25 mouse cellular contexts compared by ENCODE assay signal in the genomic region with DNA sequence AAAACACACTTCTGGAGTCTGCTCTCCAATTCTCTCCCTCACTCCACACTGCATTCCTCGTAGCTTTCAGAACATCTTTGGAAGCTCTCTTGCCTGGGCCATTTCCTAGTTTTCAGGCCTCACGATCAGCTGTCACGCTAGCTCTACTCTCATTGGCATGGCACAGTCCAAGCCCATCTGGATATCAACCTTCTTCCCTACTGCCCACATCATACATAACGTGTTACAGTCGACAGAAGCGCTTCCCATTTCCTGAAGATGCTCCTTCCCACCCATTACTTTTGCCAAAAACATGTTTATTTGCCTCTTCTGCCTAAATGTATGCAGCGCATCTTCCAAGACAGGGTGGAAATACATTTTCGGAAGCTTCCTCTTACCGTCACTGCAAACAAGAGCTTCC.
DNase-seq lines count a peak whose midpoint lies in the region; ATAC-seq and TF ChIP-seq lines count a peak whose summit lies in the region.
"Had no signal": no experiment of that assay in that cellular context is flagged by ENCODE, and none has a peak within 500 bp of the region (broad histone marks: within the 10 kb centered on the region; RNA-seq: fewer than 3 reads in every experiment).

No protein-coding gene starts in this region.

- H3K4me1 ChIP-seq in forebrain, postnatal 0 days (ENCODE audit: insufficient read depth), result no peaks in the 10 kb centered on the region
- no peaks in the 10 kb centered on the region for H3K4me1 ChIP-seq in forebrain, embryonic 16.5 days (replicated peaks; ENCODE audit: control insufficient read depth, insufficient read depth, low read length)

- no peak overlapping the region for H3K9ac ChIP-seq in forebrain, postnatal 0 days
- no peak overlapping the region for H3K9ac ChIP-seq in forebrain, embryonic 16.5 days (replicated peaks; ENCODE audit: low read depth, low read length)
- H3K9ac ChIP-seq: forebrain, embryonic 13.5 days; heart, embryonic 13.5 days; hindbrain, embryonic 14.5 days had no signal

- no peaks in the 10 kb centered on the region for H3K27me3 ChIP-seq in forebrain, postnatal 0 days (ENCODE audit: insufficient read depth, low read length)
- H3K27me3 ChIP-seq in forebrain, embryonic 16.5 days (replicated peaks; ENCODE audit: control insufficient read depth, insufficient read depth, low read length), result no peaks in the 10 kb centered on the region
- H3K27me3 ChIP-seq: forebrain, embryonic 13.5 days; heart, embryonic 13.5 days had no signal

- no peak overlapping the region for H3K4me2 ChIP-seq in forebrain, postnatal 0 days (ENCODE audit: low read depth)
- H3K4me2 ChIP-seq in forebrain, embryonic 16.5 days (ENCODE audit: low read length), result no peak overlapping the region
- H3K4me2 ChIP-seq: forebrain, embryonic 13.5 days; heart, embryonic 13.5 days; hindbrain, embryonic 14.5 days had no signal

- no peaks in the 10 kb centered on the region for H3K36me3 ChIP-seq in forebrain, postnatal 0 days (ENCODE audit: insufficient read depth)
- H3K36me3 ChIP-seq in forebrain, embryonic 16.5 days (ENCODE audit: control insufficient read depth, insufficient read depth), result no peaks in the 10 kb centered on the region
- H3K36me3 ChIP-seq: forebrain, embryonic 10.5 days; heart, embryonic 10.5 days had no signal

- intact Hi-C loops in left cerebral cortex, adult 2 months (cut with DNase I), result no loop called here
- intact Hi-C loops in left cerebral cortex, postnatal 10 days (cut with DNase I), result no loop called here

- H3K4me3 ChIP-seq in forebrain, postnatal 0 days (ENCODE audit: low read depth, low read length), result no peak overlapping the region
- no peak overlapping the region for H3K4me3 ChIP-seq in forebrain, embryonic 16.5 days (replicated peaks; ENCODE audit: low read length)
- H3K4me3 ChIP-seq in layer of hippocampus, adult 2 months, result no peak overlapping the region
- no peak overlapping the region for H3K4me3 ChIP-seq in left cerebral cortex, adult 2 months
- H3K4me3 ChIP-seq: forebrain, embryonic 10.5 days; forebrain, embryonic 13.5 days; heart, adult 2 months; heart, embryonic 10.5 days; heart, embryonic 13.5 days had no signal

- H3K27ac ChIP-seq in forebrain, postnatal 0 days (ENCODE audit: low read depth, low read length), result no peak overlapping the region
- H3K27ac ChIP-seq in forebrain, embryonic 16.5 days (ENCODE audit: low read length), result no peak overlapping the region
- H3K27ac ChIP-seq in layer of hippocampus, adult 2 months, result peak overlapping the region; percentile 78
- peak overlapping the region; percentile 33; the same call in 1 of the 2 replicates for H3K27ac ChIP-seq in left cerebral cortex, adult 2 months
- H3K27ac ChIP-seq: forebrain, embryonic 10.5 days; forebrain, embryonic 13.5 days; heart, adult 2 months; heart, embryonic 10.5 days; heart, embryonic 13.5 days; hindbrain, embryonic 14.5 days; hindbrain, postnatal 0 days had no signal

- H3K9me3 ChIP-seq in forebrain, postnatal 0 days (ENCODE audit: low read length), result no peaks in the 10 kb centered on the region
- no peaks in the 10 kb centered on the region for H3K9me3 ChIP-seq in forebrain, embryonic 16.5 days (ENCODE audit: control insufficient read depth, low read length)
- H3K9me3 ChIP-seq: forebrain, embryonic 10.5 days; forebrain, embryonic 13.5 days; heart, embryonic 10.5 days; heart, embryonic 13.5 days had no signal

- no peak for ATAC-seq in forebrain, postnatal 0 days
- ATAC-seq in forebrain, embryonic 16.5 days, result no peak
- ATAC-seq: activated CD4-positive, CD25-positive, alpha-beta regulatory T cell, adult 4 months; forebrain, embryonic 13.5 days; hindbrain, postnatal 0 days had no signal

- WGBS in forebrain, postnatal 0 days, result 72% methylated on average over 9 of the region's 9 CpGs
- WGBS in forebrain, embryonic 16.5 days, result 79% methylated on average over 9 of the region's 9 CpGs

- peak; percentile 32 for DNase-seq in forebrain, postnatal 0 days
- DNase-seq in layer of hippocampus, adult 2 months (ENCODE audit: low spot score in 2 of 2), result peak in 1 of 2 experiments; percentile 24
- DNase-seq in layer of hippocampus, adult 9-10 months (ENCODE audit: low spot score), result no peak
- DNase-seq in left cerebral cortex, adult 2 months (ENCODE audit: extremely low spot score in 1 of 2, low spot score in 2 of 2), result no peak
- no peak for DNase-seq in left cerebral cortex, postnatal 10 days (ENCODE audit: extremely low spot score in 1 of 2, low spot score in 2 of 2)
- DNase-seq in brain, adult 2 months (ENCODE audit: low read depth, low spot score), result peak; percentile 63
- DNase-seq in thymus, postnatal 0 days (ENCODE audit: low spot score), result no peak
- DNase-seq: adrenal gland, adult 8-10 months; adrenal gland, postnatal 25 days; cerebellum, adult 18-20 months; cerebellum, adult 9-10 months; cerebellum, postnatal 14 days; gastrocnemius, postnatal 10 days; gastrocnemius, postnatal 36 days; heart, adult 2 months; heart, postnatal 14 days; heart, postnatal 4 days had no signal

- TF ChIP-seq CTCF in forebrain, postnatal 0 days (IDR thresholded peaks at IDR 0.05; ENCODE audit: low read depth), result no peak
- no peak for TF ChIP-seq CTCF in layer of hippocampus, adult 2 months (conservative IDR thresholded peaks at IDR 0.05)
- no peak for TF ChIP-seq CTCF in left cerebral cortex, adult 2 months (IDR thresholded peaks at IDR 0.05)

Comparison
In these comparisons a context has a peak if more than half of its experiments do, and no peak if none do; other contexts are left out.
1. DNase-seq: peak in forebrain, postnatal 0 days (single experiment) and brain, adult 2 months (single experiment); none in layer of hippocampus, adult 9-10 months (single experiment), left cerebral cortex, adult 2 months (0 of 2), left cerebral cortex, postnatal 10 days (0 of 2) and thymus, postnatal 0 days (single experiment).
2. H3K27ac ChIP-seq: peak in layer of hippocampus, adult 2 months (single experiment) and left cerebral cortex, adult 2 months (single experiment); none in forebrain, postnatal 0 days (single experiment) and forebrain, embryonic 16.5 days (single experiment).